Mouse (Mus musculus) left cerebral cortex, adult 18-20 months (tissue): ENCODE measurements at regions not wholly inside any gene's neighbourhood (a gene's known extent, or its start where the extent isn't known, plus 50 kb on each side); places are given as distances from the start of the nearest gene placed in this dataset.

Source experiments
- DNase-seq, 2 experiments: peaks; one replicate each; pipeline ENCODE4 v3.0.0; 2021 to 2022; ENCODE audit warnings: low spot score in 2 of 2, mixed read lengths in 1 of 2

- DNase-seq = no peak
Observed at GRCm38 (mm10) chr3:99709506-99709905, 175.7 kb upstream of the Spag17 start.

GRCm38 (mm10) chr3:99716381-99716780, 168.8 kb upstream of the Spag17 start:
- DNase-seq = no peak

GRCm38 (mm10) chr3:99738093-99738803, 147.0 kb upstream of the Spag17 start:
- DNase-seq = no peak

GRCm38 (mm10) chr3:99739654-99740053, 145.6 kb upstream of the Spag17 start:
- no peak for DNase-seq

- no peak for DNase-seq
Observed at GRCm38 (mm10) chr3:99741249-99742222, 143.7 kb upstream of the Spag17 start.

- DNase-seq = no peak
Observed at GRCm38 (mm10) chr3:99749725-99750124, 135.5 kb upstream of the Spag17 start.

GRCm38 (mm10) chr3:99778526-99778925, 106.7 kb upstream of the Spag17 start:
- DNase-seq = no peak

GRCm38 (mm10) chr3:99785955-99786529, 99.2 kb upstream of the Spag17 start:
- DNase-seq = no peak

- DNase-seq = no peak
Observed at GRCm38 (mm10) chr3:99791316-99791715, 93.9 kb upstream of the Spag17 start.

- DNase-seq = no peak
Observed at GRCm38 (mm10) chr3:99793622-99794021, 91.6 kb upstream of the Spag17 start.

GRCm38 (mm10) chr3:99795835-99796234, 89.4 kb upstream of the Spag17 start:
- no peak for DNase-seq

- no peak for DNase-seq
Observed at GRCm38 (mm10) chr3:99797791-99798190, 87.4 kb upstream of the Spag17 start.

- DNase-seq = no peak
Observed at GRCm38 (mm10) chr3:99810532-99810931, 74.7 kb upstream of the Spag17 start.

- no peak for DNase-seq
Observed at GRCm38 (mm10) chr3:99811276-99811675, 73.9 kb upstream of the Spag17 start.

GRCm38 (mm10) chr3:99812836-99813235, 72.4 kb upstream of the Spag17 start:
- no peak for DNase-seq

- DNase-seq = no peak
Observed at GRCm38 (mm10) chr3:99815115-99815514, 70.1 kb upstream of the Spag17 start.

GRCm38 (mm10) chr3:99817965-99818364, 67.2 kb upstream of the Spag17 start:
- no peak for DNase-seq

- no peak for DNase-seq
Observed at GRCm38 (mm10) chr3:99822735-99823134, 62.5 kb upstream of the Spag17 start.

GRCm38 (mm10) chr3:99823256-99823655, 62.0 kb upstream of the Spag17 start:
- no peak for DNase-seq
